Mouse (Mus musculus) heart, embryonic 13.5 days (tissue): Measurements from ENCODE around the gene Mtus2. TPM values are rescaled to one million over a fixed set of nuclear protein-coding genes. Genes with fewer than 3 reads are reported as not detected.
"Not testable (repeated sequence)": the region's sequence is repeated elsewhere in the genome, so short reads cannot be mapped to it uniquely, and the experiment has no call there.

Experiments used
- ATAC-seq: fragments of 200-750 bp; cut with Nextera tagmentation; 2 replicates; pipeline ENCODE4 v1.8.0; 2017; ENCODE audit warnings: moderate TSS enrichment; ENCODE audit not compliant: insufficient number of reproducible peaks, low FRiP score, low TSS enrichment; ENCODE audit errors: extremely low read depth
- H3K27ac ChIP-seq: fragments of 300-500 bp; sonication (generic); replicated peaks from 2 replicates; pipeline ENCODE4 v1.5.1; 2015; ENCODE audit warnings: moderate library complexity, mild to moderate bottlenecking, inconsistent platforms
- H3K27me3 ChIP-seq: fragments of 300-500 bp; sonication (generic); replicated peaks from 2 replicates; pipeline ENCODE4 v1.6.1; 2015; ENCODE audit warnings: mild to moderate bottlenecking, inconsistent platforms
- H3K36me3 ChIP-seq: fragments of 300-500 bp; sonication (generic); 2 replicates; pipeline ENCODE4 v1.6.1; 2015; ENCODE audit warnings: mild to moderate bottlenecking, inconsistent platforms
- H3K4me1 ChIP-seq: fragments of 300-500 bp; sonication (generic); 2 replicates; pipeline ENCODE4 v1.6.1; 2015; ENCODE audit warnings: inconsistent platforms
- H3K4me2 ChIP-seq: fragments of 300-500 bp; sonication (generic); 2 replicates; pipeline ENCODE4 v1.6.1; 2015; ENCODE audit warnings: inconsistent platforms, mild to moderate bottlenecking, moderate library complexity
- H3K4me3 ChIP-seq: fragments of 300-500 bp; sonication (generic); 2 replicates; pipeline ENCODE4 v1.5.1; 2015; ENCODE audit warnings: moderate library complexity, mild to moderate bottlenecking, inconsistent platforms
- H3K9ac ChIP-seq: fragments of 300-500 bp; sonication (generic); 2 replicates; pipeline ENCODE4 v1.6.1; 2015; ENCODE audit warnings: inconsistent platforms, mild to moderate bottlenecking, moderate library complexity
- H3K9me3 ChIP-seq: fragments of 300-500 bp; sonication (generic); 2 replicates; pipeline ENCODE4 v1.6.1; 2016; ENCODE audit warnings: inconsistent platforms
- WGBS: fragments of 180-500 bp; shearing (Covaris S2); methylation state at CpG from one replicate; pipeline ENCODE4 v1.1.7; 2015; ENCODE audit warnings: mixed read lengths; 5-methylcytosine and 5-hydroxymethylcytosine counted together
- polyA plus RNA-seq: library from polyadenylated mRNA; unstranded; fragments of >200 nt; fragmentation: Nextera tagmentation; extraction: Ambion mirVana; gene quantifications from 2 replicates; pipeline ENCODE4 v1.2.1, GENCODE M21; 2015

Gene Mtus2
- polyA plus RNA-seq, 1 experiment from 2014 or later, result 102 TPM

DNA sequence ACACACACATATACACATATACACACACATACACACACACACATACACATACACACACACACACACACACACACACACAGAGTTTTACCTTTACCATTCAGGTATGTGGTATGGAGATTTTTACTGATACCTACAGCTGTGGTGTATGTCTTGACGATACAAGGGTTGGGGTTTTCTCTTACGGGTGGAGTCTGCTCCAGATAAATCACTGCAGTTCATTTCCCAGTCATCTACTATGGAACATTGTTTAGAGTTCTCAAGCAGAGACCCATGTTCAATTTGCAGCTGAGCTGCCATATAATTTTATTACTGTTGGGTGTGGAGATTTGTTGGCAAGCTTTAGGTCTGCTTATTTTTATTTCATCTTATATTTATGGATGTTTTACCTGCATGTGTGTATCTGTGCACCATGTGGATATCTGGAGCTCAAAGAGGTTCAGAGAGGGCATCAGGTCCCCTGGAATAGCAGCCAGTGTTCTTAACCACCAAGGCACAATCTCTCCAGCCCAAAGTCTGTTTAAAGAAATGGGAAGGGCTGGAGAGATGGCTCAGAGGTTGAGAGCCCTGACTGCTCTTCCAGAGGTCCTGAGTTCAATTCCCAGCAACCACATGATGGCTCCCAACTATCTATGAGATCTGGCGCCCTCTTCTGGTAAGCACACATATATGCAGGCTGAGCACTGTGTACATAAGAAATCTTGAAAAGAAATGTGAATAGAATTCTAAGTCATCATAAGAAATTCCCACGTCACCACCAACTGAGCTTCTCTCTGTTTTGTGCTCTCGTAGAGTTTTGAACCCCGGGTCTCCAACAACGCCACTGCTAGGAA lies 28.2 kb upstream of the Mtus2 start:
- H3K9ac ChIP-seq, result no peak overlapping the region
- 73% methylated on average over 7 of the region's 7 CpGs for WGBS

GRCm38 (mm10) chr5:147935096-147935495 lies 22.0 kb upstream of the Mtus2 start:
- Histone ChIP-seq H3K4me2 (no peak overlapping the region), H3K27me3 (no peaks in the 10 kb centered on the region), H3K4me1 (peaks cover 4% of the 10 kb centered on the region; the same call in 1 of the 2 replicates), H3K9me3 (peaks cover 7% of the 10 kb centered on the region), H3K9ac (no peak overlapping the region), H3K36me3 (no peaks in the 10 kb centered on the region), H3K27ac (no peak overlapping the region), H3K4me3 (no peak overlapping the region)
- 78% methylated on average over 13 of the region's 13 CpGs for WGBS
- no peak for ATAC-seq

More for the DNA sequence above, 28.2 kb upstream of the Mtus2 start:
- Histone ChIP-seq H3K4me1 (no peaks in the 10 kb centered on the region), H3K4me3 (no peak overlapping the region), H3K4me2 (no peak overlapping the region), H3K27ac (no peak overlapping the region), H3K36me3 (no peaks in the 10 kb centered on the region), H3K27me3 (no peaks in the 10 kb centered on the region), H3K9me3 (no peaks in the 10 kb centered on the region)
- no peak for ATAC-seq

DNA sequence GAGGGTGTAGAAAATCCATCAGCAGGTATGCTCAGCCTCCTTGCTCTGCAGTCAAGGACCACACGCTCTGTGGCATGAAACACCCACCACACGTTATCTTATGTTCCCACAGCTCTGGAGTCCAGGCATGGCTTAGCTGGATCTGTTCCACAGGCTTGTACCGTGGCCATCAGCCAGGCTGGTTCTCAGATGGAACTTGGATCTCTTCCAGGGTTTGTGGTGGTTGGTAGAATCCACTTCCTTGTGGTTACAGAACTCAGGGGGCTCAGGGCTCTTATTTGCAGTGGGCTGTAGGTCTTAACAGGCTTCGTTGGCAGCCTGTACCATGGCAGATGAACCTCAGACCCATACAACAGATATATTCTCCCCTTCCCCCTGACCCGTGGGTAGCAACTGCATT lies 17.9 kb upstream of the Mtus2 start:
- no peak overlapping the region for H3K4me3 ChIP-seq
- H3K4me1 ChIP-seq, result peaks cover 9% of the 10 kb centered on the region; the same call in 1 of the 2 replicates
- no peak for ATAC-seq
- H3K4me2 ChIP-seq, result no peak overlapping the region
- H3K9me3 ChIP-seq, result peaks cover 21% of the 10 kb centered on the region
- H3K27me3 ChIP-seq, result no peaks in the 10 kb centered on the region
- no peaks in the 10 kb centered on the region for H3K36me3 ChIP-seq
- no peak overlapping the region for H3K9ac ChIP-seq
- no peak overlapping the region for H3K27ac ChIP-seq
- 44% methylated on average over 5 of the region's 5 CpGs for WGBS

- Histone ChIP-seq H3K4me3 (no peak overlapping the region), H3K27ac (no peak overlapping the region), H3K9me3 (peaks cover 14% of the 10 kb centered on the region), H3K36me3 (no peaks in the 10 kb centered on the region), H3K4me2 (no peak overlapping the region), H3K4me1 (peaks cover 5% of the 10 kb centered on the region; the same call in 1 of the 2 replicates), H3K27me3 (no peaks in the 10 kb centered on the region), H3K9ac (no peak overlapping the region)
- WGBS, result 22% methylated on average over 5 of the region's 5 CpGs
- ATAC-seq, result no peak
Observed at GRCm38 (mm10) chr5:147945000-147945666, 12.0 kb upstream of the Mtus2 start.

DNA sequence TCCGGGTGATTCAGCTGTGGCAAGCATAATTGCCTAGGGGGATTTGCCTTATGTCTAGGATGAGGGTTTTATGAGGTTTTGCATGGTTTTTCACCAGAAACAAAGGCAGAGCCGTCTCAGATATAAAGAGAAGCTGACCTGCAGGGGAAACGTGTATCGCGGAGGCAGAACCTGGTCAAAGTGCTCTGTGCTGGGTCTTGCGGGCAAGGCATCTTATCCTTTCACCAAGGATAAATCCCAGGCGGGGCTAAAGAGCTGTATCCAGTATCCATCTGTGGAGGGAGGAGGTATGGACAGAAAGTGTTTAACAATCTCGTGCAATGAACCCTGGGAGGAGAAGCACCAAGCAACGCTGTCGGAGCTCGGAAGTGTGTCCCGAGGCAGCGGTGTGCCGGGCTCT lies 7.2 kb upstream of the Mtus2 start:
- Histone ChIP-seq H3K9me3 (no peaks in the 10 kb centered on the region), H3K27ac (no peak overlapping the region), H3K9ac (no peak overlapping the region), H3K4me2 (no peak overlapping the region), H3K4me3 (no peak overlapping the region), H3K36me3 (no peaks in the 10 kb centered on the region), H3K27me3 (peaks cover 3% of the 10 kb centered on the region; the same call in 1 of the 2 replicates), H3K4me1 (no peaks in the 10 kb centered on the region)
- 71% methylated on average over 14 of the region's 14 CpGs for WGBS
- ATAC-seq, result no peak

DNA sequence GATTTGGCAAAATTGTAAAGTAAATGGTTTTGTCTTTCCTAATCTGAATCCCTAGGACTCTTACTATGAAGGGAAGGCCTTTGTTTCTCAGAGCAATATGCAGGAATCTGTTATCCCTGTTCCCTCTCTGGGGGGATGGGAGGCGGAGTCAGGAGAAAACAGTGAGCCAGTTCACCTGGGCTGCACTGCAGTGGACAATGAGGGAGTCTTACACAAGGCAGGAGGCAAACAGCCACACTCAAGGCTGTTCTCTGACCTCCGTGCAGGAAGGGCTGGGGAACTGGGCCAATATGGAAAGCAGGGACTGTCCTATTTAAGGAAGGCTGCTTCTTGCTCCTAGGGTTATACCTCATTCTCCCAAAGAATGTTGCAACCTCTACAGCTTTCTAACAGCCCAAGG lies 5.4 kb upstream of the Mtus2 start:
- Histone ChIP-seq H3K27me3 (peaks cover 21% of the 10 kb centered on the region), H3K4me2 (no peak overlapping the region), H3K4me1 (peaks cover 13% of the 10 kb centered on the region), H3K9me3 (no peaks in the 10 kb centered on the region), H3K36me3 (no peaks in the 10 kb centered on the region), H3K27ac (no peak overlapping the region), H3K9ac (no peak overlapping the region), H3K4me3 (no peak overlapping the region)
- WGBS, result 44% methylated on average over 2 of the region's 2 CpGs
- no peak for ATAC-seq

DNA sequence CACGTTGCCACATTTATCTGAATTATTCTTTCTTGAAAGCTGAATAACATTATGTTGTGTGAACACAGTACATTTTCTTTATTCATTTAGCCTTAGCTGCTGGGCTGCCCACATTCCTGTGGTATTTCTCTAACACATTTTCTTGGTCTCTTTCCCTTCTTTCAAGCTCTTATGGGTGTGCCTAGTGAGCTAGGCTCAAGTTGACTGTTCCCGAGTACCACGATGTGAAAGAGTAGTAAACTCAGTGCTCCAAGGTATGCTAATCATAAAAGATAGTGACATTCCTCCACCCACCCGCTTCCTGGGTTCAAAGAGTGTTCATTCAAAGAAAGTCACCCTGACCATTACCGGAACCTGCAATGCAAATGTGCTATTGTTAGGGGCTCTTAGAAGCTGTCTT lies 3.9 kb upstream of the Mtus2 start:
- Histone ChIP-seq H3K4me1 (peaks cover 25% of the 10 kb centered on the region), H3K27me3 (peaks cover 34% of the 10 kb centered on the region)
- H3K9ac ChIP-seq, H3K9me3 ChIP-seq, H3K4me3 ChIP-seq, ATAC-seq, H3K36me3 ChIP-seq, H3K27ac ChIP-seq, H3K4me2 ChIP-seq: not testable (repeated sequence)
- 70% methylated on average over 5 of the region's 5 CpGs for WGBS

- Histone ChIP-seq H3K4me1 (peaks cover 27% of the 10 kb centered on the region), H3K4me3 (0 out of 2 replicates have a peak overlapping the region, but pooled peaks have one; percentile 70), H3K9me3 (no peaks in the 10 kb centered on the region), H3K36me3 (no peaks in the 10 kb centered on the region), H3K27ac (no peak overlapping the region), H3K4me2 (peak overlapping the region; percentile 99), H3K27me3 (peaks cover 36% of the 10 kb centered on the region), H3K9ac (0 out of 2 replicates have a peak overlapping the region, but pooled peaks have one; percentile 80)
- 21% methylated on average over 5 of the region's 5 CpGs for WGBS
- no peak for ATAC-seq
Observed at GRCm38 (mm10) chr5:147955671-147956070, 1.4 kb upstream of the Mtus2 start.

- H3K36me3 ChIP-seq, result no peaks in the 10 kb centered on the region
- H3K4me2 ChIP-seq, result peak overlapping the region; percentile 99
- 3% methylated on average over 11 of the region's 11 CpGs for WGBS
- H3K27ac ChIP-seq, result no peak overlapping the region
- no peaks in the 10 kb centered on the region for H3K9me3 ChIP-seq
- peak overlapping the region; percentile 80; the same call in 1 of the 2 replicates for H3K9ac ChIP-seq
- peaks cover 27% of the 10 kb centered on the region for H3K4me1 ChIP-seq
- peak overlapping the region; percentile 70 for H3K4me3 ChIP-seq
- no peak for ATAC-seq
- peaks cover 36% of the 10 kb centered on the region for H3K27me3 ChIP-seq
Observed at GRCm38 (mm10) chr5:147956421-147956820, 699 bp upstream of the Mtus2 start.

- H3K9ac ChIP-seq, result peak overlapping the region; percentile 80
- peaks cover 27% of the 10 kb centered on the region for H3K4me1 ChIP-seq
- H3K4me3 ChIP-seq, result peak overlapping the region; percentile 70
- 2% methylated on average over 42 of the region's 42 CpGs for WGBS
- H3K9me3 ChIP-seq, result no peaks in the 10 kb centered on the region
- 0 out of 2 replicates have a peak, but pooled peaks have one; percentile 15 for ATAC-seq
- no peaks in the 10 kb centered on the region for H3K36me3 ChIP-seq
- H3K27ac ChIP-seq, result peak overlapping the region; percentile 61
- peak overlapping the region; percentile 99 for H3K4me2 ChIP-seq
- H3K27me3 ChIP-seq, result peaks cover 36% of the 10 kb centered on the region
Observed at GRCm38 (mm10) chr5:147957592-147958271, 612 bp downstream of the Mtus2 start.

DNA sequence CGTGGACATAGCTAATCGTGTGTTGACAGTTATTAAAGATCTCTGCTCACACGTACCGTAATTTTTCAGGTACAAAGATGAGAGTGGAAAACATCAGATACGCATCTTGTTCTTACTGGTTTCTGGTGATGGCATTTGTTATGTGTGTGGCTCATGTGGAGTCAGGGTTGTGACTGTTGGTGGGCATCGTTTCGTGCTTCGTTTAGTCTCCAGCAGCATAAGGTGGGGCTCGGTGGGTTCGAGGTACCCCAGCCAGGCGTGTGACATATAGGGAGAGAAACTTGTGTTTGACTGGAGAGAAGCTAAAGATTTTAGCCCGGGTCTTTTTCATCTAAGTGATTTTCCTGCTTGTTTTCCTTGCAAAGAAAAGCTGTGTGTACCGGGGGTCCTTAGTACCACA lies 1.4 kb downstream of the Mtus2 start:
- Histone ChIP-seq H3K4me3 (peak overlapping the region; percentile 70), H3K27ac (no peak overlapping the region), H3K4me1 (peaks cover 27% of the 10 kb centered on the region), H3K4me2 (peak overlapping the region; percentile 99), H3K9me3 (no peaks in the 10 kb centered on the region), H3K9ac (no peak overlapping the region), H3K27me3 (peaks cover 36% of the 10 kb centered on the region), H3K36me3 (no peaks in the 10 kb centered on the region)
- 39% methylated on average over 13 of the region's 13 CpGs for WGBS
- no peak for ATAC-seq
